Mouse (Mus musculus): ENCODE results near the gene Olfr887. TPM values are rescaled to one million over a fixed set of nuclear protein-coding genes. Genes with fewer than 3 reads are reported as not detected.

Gene Olfr887
- polyA plus RNA-seq (2017; shearing (Covaris generic)), result not detected

DNA sequence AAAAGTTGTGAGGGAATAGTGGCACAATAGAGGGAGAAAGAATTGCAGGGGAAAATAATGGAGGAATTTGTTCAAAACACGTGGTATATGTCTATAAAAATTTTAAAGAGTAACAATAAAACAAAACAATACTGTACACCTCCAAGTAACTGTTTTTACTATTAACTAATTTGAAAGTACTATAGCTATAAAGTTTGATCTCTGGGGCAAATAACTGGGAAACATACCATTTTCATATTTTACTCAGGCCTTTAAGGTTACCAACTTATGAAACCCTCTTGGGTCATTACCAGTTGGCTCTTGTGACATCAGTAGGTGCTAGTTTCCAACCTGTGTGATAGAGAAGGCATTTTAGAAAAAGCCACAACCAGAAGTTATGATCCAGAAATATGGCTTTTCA, at the start of gene Olfr887:
Olfr887 (plus strand) TSS at position 301 of the 400 bp plus-strand sequence.
- no peak for ATAC-seq

DNA sequence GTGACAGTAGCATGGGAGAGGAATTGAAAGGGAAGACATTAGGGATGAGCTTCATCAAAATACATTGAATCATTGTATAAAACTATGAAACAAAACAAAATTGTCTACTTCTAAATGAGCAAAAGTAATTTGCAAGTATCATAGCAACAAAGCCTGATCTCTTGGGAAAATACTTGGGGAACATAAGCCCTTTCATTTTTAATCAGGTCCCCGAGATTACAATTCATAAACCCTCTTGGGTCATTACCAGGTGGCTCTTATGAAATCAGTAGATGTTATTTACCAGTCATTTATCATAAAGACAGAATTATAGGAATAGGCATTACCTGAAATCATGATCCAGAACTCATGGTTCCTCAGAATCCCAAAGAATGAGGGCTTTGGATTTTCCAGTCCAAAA, 37.6 kb upstream of the Olfr887 start, which contains the start of gene Olfr884:
Olfr884 (plus strand) TSS at position 301 of the 400 bp plus-strand sequence.
- ATAC-seq, result no peak

DNA sequence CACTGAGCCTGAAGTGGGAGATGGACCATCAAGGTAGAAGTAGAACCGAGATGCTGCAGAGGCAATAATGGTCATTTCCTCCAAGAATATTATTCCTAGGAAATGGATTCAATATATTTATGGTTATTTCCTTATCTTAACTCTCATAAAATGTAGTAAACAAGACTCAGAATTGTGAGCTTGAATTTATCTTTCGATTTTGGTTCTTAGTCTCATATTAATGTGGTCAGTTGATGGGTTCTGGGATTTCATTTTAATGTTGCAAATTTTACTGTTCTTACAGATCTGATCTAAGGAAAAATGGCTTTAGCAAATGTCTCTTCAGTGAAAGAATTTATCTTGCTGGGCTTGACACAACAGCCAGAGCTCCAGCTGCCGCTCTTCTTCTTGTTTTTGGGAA, 22.9 kb upstream of the Olfr887 start, which contains the start of gene Olfr885:
Olfr885 (plus strand) TSS at position 301 of the 400 bp plus-strand sequence.
- ATAC-seq, result no peak

DNA sequence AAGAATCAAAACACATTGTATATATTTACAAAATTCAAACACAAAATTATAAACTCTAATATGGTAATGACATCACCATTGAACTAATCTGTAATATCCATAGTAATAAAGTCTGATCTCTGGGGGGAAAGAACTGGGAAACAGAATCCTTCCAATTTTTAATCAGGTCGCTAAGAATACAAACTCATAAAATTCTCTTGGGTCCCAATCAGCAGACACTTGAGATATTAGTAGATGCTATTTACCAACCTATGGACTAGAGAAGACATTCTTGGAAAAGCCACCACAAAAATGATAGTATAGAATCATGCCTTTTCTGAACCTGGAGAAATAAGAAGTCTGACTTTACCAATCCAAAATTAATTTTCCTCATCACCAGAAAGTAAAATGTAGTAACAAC, 24.0 kb downstream of the Olfr887 start, which contains the start of gene Olfr888:
Olfr888 (plus strand) TSS at position 301 of the 400 bp plus-strand sequence.
- no peak for ATAC-seq

DNA sequence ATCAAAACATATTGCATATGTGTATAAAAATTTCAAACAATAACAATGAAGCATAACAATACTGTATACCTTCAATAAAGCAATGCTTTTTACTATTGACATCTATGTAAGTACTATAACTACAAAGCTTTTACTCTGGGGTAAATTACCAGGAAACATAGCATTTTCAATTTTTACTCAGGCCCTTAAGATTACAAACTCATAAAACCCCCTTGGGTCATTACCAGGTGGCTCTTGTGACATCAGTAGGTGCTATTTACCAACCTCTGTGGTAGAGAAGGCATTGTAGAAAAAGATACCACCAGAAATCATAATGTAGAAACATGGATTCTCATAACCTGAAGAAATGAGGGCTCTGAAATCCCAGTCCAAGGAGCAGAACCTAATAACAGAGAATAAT, 31.0 kb downstream of the Olfr887 start, which contains the start of gene Olfr889:
Olfr889 (plus strand) TSS at position 301 of the 400 bp plus-strand sequence.
- ATAC-seq, result no peak

Other genes with a start within 250 kb of the Olfr887 start
- not detected for gene Olfr877, start 229.8 kb upstream of the Olfr887 start, polyA plus RNA-seq (2017; shearing (Covaris generic))
- gene Olfr145, start 187.3 kb upstream of the Olfr887 start, polyA plus RNA-seq (2017; shearing (Covaris generic)), result under 1 TPM; 0.11 to 0.15 TPM
- gene Olfr878, start 166.2 kb upstream of the Olfr887 start, polyA plus RNA-seq (2017; shearing (Covaris generic)), result under 1 TPM in 1 of 2 experiments, not detected in 1; 0.21 TPM
- under 1 TPM in 1 of 2 experiments, not detected in 1; 0.16 TPM for gene Olfr881, start 92.2 kb upstream of the Olfr887 start, polyA plus RNA-seq (2017; shearing (Covaris generic))
- not detected for gene Olfr883, start 58.3 kb upstream of the Olfr887 start, polyA plus RNA-seq (2017; shearing (Covaris generic))
- not detected for gene Olfr884, start 37.5 kb upstream of the Olfr887 start, polyA plus RNA-seq (2017; shearing (Covaris generic))
- not detected for gene Olfr885, start 22.8 kb upstream of the Olfr887 start, polyA plus RNA-seq (2017; shearing (Covaris generic))
- gene Olfr888, start 24.1 kb downstream of the Olfr887 start, polyA plus RNA-seq (2017; shearing (Covaris generic)), result not detected
- under 1 TPM in 1 of 2 experiments, not detected in 1; 0.05 TPM for gene Olfr889, start 31.1 kb downstream of the Olfr887 start, polyA plus RNA-seq (2017; shearing (Covaris generic))
- gene Olfr890, start 58.4 kb downstream of the Olfr887 start, polyA plus RNA-seq (2017; shearing (Covaris generic)), result under 1 TPM in 1 of 2 experiments, not detected in 1; 0.17 TPM
- gene Olfr891, start 96.7 kb downstream of the Olfr887 start, polyA plus RNA-seq (2017; shearing (Covaris generic)), result not detected
- gene Olfr893, start 124.3 kb downstream of the Olfr887 start, polyA plus RNA-seq (2017; shearing (Covaris generic)), result not detected
- not detected for gene Olfr894, start 134.0 kb downstream of the Olfr887 start, polyA plus RNA-seq (2017; shearing (Covaris generic))
- not detected for gene Olfr143, start 168.7 kb downstream of the Olfr887 start, polyA plus RNA-seq (2017; shearing (Covaris generic))
- not detected for gene Olfr895, start 183.8 kb downstream of the Olfr887 start, polyA plus RNA-seq (2017; shearing (Covaris generic))
- gene Olfr896-ps1, start 207.0 kb downstream of the Olfr887 start, polyA plus RNA-seq (2017; shearing (Covaris generic)), result not detected
- gene Olfr25, start 245.0 kb downstream of the Olfr887 start, polyA plus RNA-seq (2017; shearing (Covaris generic)), result not detected

All from activated CD4-positive, CD25-positive, alpha-beta regulatory T cell, adult 4 months (primary cell).